Mouse (Mus musculus) liver, embryonic 13.5 days (tissue): Measurements from ENCODE around the gene Rrp15. TPM values are rescaled to one million over a fixed set of nuclear protein-coding genes. Genes with fewer than 3 reads are reported as not detected.

Experiments used
- polyA plus RNA-seq: library from polyadenylated mRNA; unstranded; fragments of >200 nt; fragmentation: Nextera tagmentation; extraction: Ambion mirVana; gene quantifications from 2 replicates; pipeline ENCODE4 v1.2.1, GENCODE M21; 2015

Rrp15 gene
- polyA plus RNA-seq, 1 experiment from 2014 or later: 52.7 TPM

Other genes starting within 250 kb of the Rrp15 start
- gene Tgfb2, start 43.4 kb downstream of the Rrp15 start, polyA plus RNA-seq: 2.1 and 2.5 TPM in 2 replicates
- not detected in 2 replicates for gene D1Pas1, start 218.1 kb upstream of the Rrp15 start, polyA plus RNA-seq